37 mouse cellular contexts compared by ENCODE assay signal in the genomic region with DNA sequence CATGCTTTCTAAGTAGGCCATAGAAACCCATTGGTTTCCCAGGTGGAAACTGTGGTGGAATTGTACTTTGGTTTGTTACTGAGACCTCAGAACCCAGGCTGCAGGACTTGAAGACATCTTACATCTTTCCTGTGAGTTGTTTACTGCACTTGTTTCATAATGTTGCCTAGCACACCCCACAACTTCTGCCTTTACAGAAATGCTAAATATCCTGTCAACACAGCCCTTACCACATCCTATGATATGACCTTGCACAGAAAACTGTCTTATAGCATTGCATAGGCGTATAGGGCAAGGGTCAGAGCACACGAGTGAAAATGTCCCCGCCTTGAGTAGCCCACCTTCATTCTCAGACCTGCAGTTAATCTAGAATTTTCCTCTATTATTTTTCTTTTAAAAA. TPM values are rescaled to one million over a fixed set of nuclear protein-coding genes. Genes with fewer than 3 reads are reported as not detected.
DNase-seq lines count a peak whose midpoint lies in the region; TF ChIP-seq lines count a peak whose summit lies in the region.
"Had no signal": no experiment of that assay in that cellular context is flagged by ENCODE, and none has a peak within 500 bp of the region (broad histone marks: within the 10 kb centered on the region; RNA-seq: fewer than 3 reads in every experiment).

No protein-coding gene starts in this region.

- H3K4me1 ChIP-seq in heart, embryonic 10.5 days: no peaks in the 10 kb centered on the region
- H3K4me1 ChIP-seq in bone marrow macrophage, adult 2 months (ENCODE audit: control insufficient read depth, insufficient read depth, low read length): peaks cover 65% of the 10 kb centered on the region
- no peaks in the 10 kb centered on the region for H3K4me1 ChIP-seq in small intestine, adult 2 months (ENCODE audit: control insufficient read depth, insufficient read depth, insufficient read length, low read length)
- H3K4me1 ChIP-seq: embryonic facial prominence, embryonic 10.5 days; embryonic facial prominence, embryonic 15.5 days; forebrain, embryonic 13.5 days; liver, embryonic 13.5 days; midbrain, embryonic 10.5 days; midbrain, embryonic 15.5 days had no signal

- H3K79me2 ChIP-seq in macrophage (ENCODE audit: inconsistent target): no peaks in the 10 kb centered on the region

- no peak overlapping the region for H3K27ac ChIP-seq in heart, embryonic 10.5 days
- peak overlapping the region; percentile 6; the same call in 1 of the 2 replicates for H3K27ac ChIP-seq in bone marrow macrophage, adult 2 months (ENCODE audit: insufficient read depth, low read depth, low read length)
- H3K27ac ChIP-seq in macrophage: peak overlapping the region; percentile 72
- H3K27ac ChIP-seq in small intestine, adult 2 months (ENCODE audit: insufficient read depth, low read depth, low read length): peak overlapping the region; percentile 36
- H3K27ac ChIP-seq: embryonic facial prominence, embryonic 10.5 days; embryonic facial prominence, embryonic 15.5 days; forebrain, embryonic 13.5 days; hindbrain, embryonic 14.5 days; kidney, postnatal 0 days; liver, embryonic 13.5 days; midbrain, embryonic 10.5 days; midbrain, embryonic 15.5 days had no signal

- no peaks in the 10 kb centered on the region for H3K27me3 ChIP-seq in heart, embryonic 10.5 days (ENCODE audit: insufficient read depth, poor library complexity, severe bottlenecking)
- H3K27me3 ChIP-seq in small intestine, adult 2 months (ENCODE audit: control insufficient read depth, insufficient read depth, low read length): no peaks in the 10 kb centered on the region
- H3K27me3 ChIP-seq: embryonic facial prominence, embryonic 15.5 days; forebrain, embryonic 13.5 days; liver, embryonic 13.5 days; midbrain, embryonic 15.5 days had no signal

- no peaks in the 10 kb centered on the region for H3K36me3 ChIP-seq in heart, embryonic 10.5 days
- H3K36me3 ChIP-seq in macrophage (ENCODE audit: inconsistent target): no peaks in the 10 kb centered on the region
- no peaks in the 10 kb centered on the region for H3K36me3 ChIP-seq in small intestine, adult 2 months (ENCODE audit: control insufficient read depth, insufficient read depth, low read length)
- H3K36me3 ChIP-seq: embryonic facial prominence, embryonic 10.5 days; embryonic facial prominence, embryonic 15.5 days; G1E; liver, embryonic 13.5 days; midbrain, embryonic 10.5 days; midbrain, embryonic 15.5 days had no signal

- H3K4me3 ChIP-seq in heart, embryonic 10.5 days: no peak overlapping the region
- no peak overlapping the region for H3K4me3 ChIP-seq in bone marrow macrophage, adult 2 months (ENCODE audit: insufficient read depth, low read length)
- no peak overlapping the region for H3K4me3 ChIP-seq in macrophage (ENCODE audit: inconsistent target)
- H3K4me3 ChIP-seq in small intestine, adult 2 months (ENCODE audit: low read depth, low read length): no peak overlapping the region
- H3K4me3 ChIP-seq: embryonic facial prominence, embryonic 10.5 days; embryonic facial prominence, embryonic 15.5 days; forebrain, embryonic 13.5 days; liver, embryonic 13.5 days; midbrain, embryonic 10.5 days; midbrain, embryonic 15.5 days had no signal

- peak; percentile 10 for DNase-seq in heart, embryonic 10.5 days (ENCODE audit: low spot score)
- DNase-seq in heart, postnatal 4 days: no peak
- no peak for DNase-seq in adrenal gland, adult 2 months
- no peak for DNase-seq in T-cell, adult 2 months (ENCODE audit: low spot score)
- DNase-seq: adrenal gland, postnatal 25 days; cerebellum, adult 2 months; cerebellum, postnatal 14 days; gastrocnemius, postnatal 14 days; heart, postnatal 36 days; kidney, adult 8-10 months; kidney, postnatal 4 days; left cerebral cortex, postnatal 4 days; liver, embryonic 13.5 days; lung, adult 2 months; thymus, postnatal 14 days had no signal

- no peak for TF ChIP-seq CTCF in bone marrow macrophage, adult 2 months (IDR thresholded peaks at IDR 0.05; ENCODE audit: low read depth, low read length)
- TF ChIP-seq CTCF in small intestine, adult 2 months (IDR thresholded peaks at IDR 0.05; ENCODE audit: extremely low read depth, insufficient read length, insufficient replicate concordance, low read depth, low read length): no peak

- 83% methylated on average over 3 of the region's 3 CpGs for WGBS in heart, embryonic 10.5 days
- 59% methylated on average over 3 of the region's 3 CpGs for WGBS in macrophage (ENCODE audit: missing documents)
- 76% methylated on average over 3 of the region's 3 CpGs for WGBS in small intestine, adult 2 months

- TF ChIP-seq POLR2A in bone marrow macrophage, adult 2 months (IDR thresholded peaks at IDR 0.05; ENCODE audit: borderline replicate concordance, low read depth, low read length): no peak
- no peak for TF ChIP-seq POLR2A in small intestine, adult 2 months (IDR thresholded peaks at IDR 0.05; ENCODE audit: low read depth, low read length)

- H3K9me3 ChIP-seq in heart, embryonic 10.5 days: no peaks in the 10 kb centered on the region
- H3K9me3 ChIP-seq: embryonic facial prominence, embryonic 10.5 days; embryonic facial prominence, embryonic 15.5 days; forebrain, embryonic 13.5 days; G1E; liver, embryonic 13.5 days; midbrain, embryonic 10.5 days; midbrain, embryonic 15.5 days had no signal

RNA-seq across cellular contexts. Expression of a gene that starts 12.6 kb away (rescaled TPM):
- polyA plus RNA-seq in heart, embryonic 10.5 days (2016; fragmentation: Nextera tagmentation; extraction: Ambion mirVana): 0.64 and 2.5 TPM in 2 replicates
- total RNA-seq in heart, postnatal 4 days (2021): 1 to 10 TPM; 1.7 to 2.1 TPM
- 168 and 174 TPM in 2 replicates for polyA plus RNA-seq in bone marrow macrophage, adult 2 months (2012; ENCODE audit: insufficient read depth, insufficient read length, missing spikeins)
- 100 to 1,000 TPM in 5 of 26 experiments, 10 to 100 TPM in 21; 13.7 to 172 (median 40.9) TPM for total RNA-seq in macrophage (2018; cell fraction: chromatin; rRNA removed)
- total RNA-seq in macrophage (2018; cell fraction: cytosol; rRNA removed): 100 to 1,000 TPM; 122 to 667 (median 326) TPM
- 100 to 1,000 TPM in 13 of 26 experiments, 10 to 100 TPM in 13; 47.6 to 271 (median 103) TPM for total RNA-seq in macrophage (2018; cell fraction: nucleus; rRNA removed)
- polyA plus RNA-seq in macrophage (2018): 508 to 1,107 TPM (median 907 TPM) in 3 replicates
- polyA plus RNA-seq in small intestine, adult 2 months (2012; rRNA removed): 11.0 and 32.1 TPM in 2 replicates
- 10 to 100 TPM; 13.1 to 33.7 TPM for total RNA-seq in adrenal gland, adult 2 months (2021)
- polyA plus RNA-seq in adrenal gland, adult 2 months (2012; rRNA removed): 3.4 and 3.7 TPM in 2 replicates

RNA-seq across cellular contexts. Expression of a gene that starts 27.1 kb away (rescaled TPM):
- polyA plus RNA-seq in heart, embryonic 10.5 days (2016; fragmentation: Nextera tagmentation; extraction: Ambion mirVana): 0.41 and 0.97 TPM in 2 replicates
- 1 to 10 TPM; 1.1 to 1.5 TPM for total RNA-seq in heart, postnatal 4 days (2021)
- polyA plus RNA-seq in bone marrow macrophage, adult 2 months (2012; ENCODE audit: insufficient read depth, insufficient read length, missing spikeins): 650 and 692 TPM in 2 replicates
- 100 to 1,000 TPM in 16 of 26 experiments, 10 to 100 TPM in 10; 27.1 to 700 (median 152) TPM for total RNA-seq in macrophage (2018; cell fraction: chromatin; rRNA removed)
- total RNA-seq in macrophage (2018; cell fraction: cytosol; rRNA removed): 1,000 to 10,000 TPM in 7 of 26 experiments, 100 to 1,000 TPM in 19; 287 to 1,885 (median 507) TPM
- total RNA-seq in macrophage (2018; cell fraction: nucleus; rRNA removed): 1,000 to 10,000 TPM in 2 of 26 experiments, 100 to 1,000 TPM in 23, 10 to 100 TPM in 1; 94.4 to 1,218 (median 394) TPM
- 289 to 625 TPM (median 620 TPM) in 3 replicates for polyA plus RNA-seq in macrophage (2018)
- polyA plus RNA-seq in small intestine, adult 2 months (2012; rRNA removed): 1.2 and 3.7 TPM in 2 replicates
- total RNA-seq in adrenal gland, adult 2 months (2021): 10 to 100 TPM in 1 of 2 experiments, 1 to 10 TPM in 1; 5.2 to 12.1 TPM
- 0.42 and 0.53 TPM in 2 replicates for polyA plus RNA-seq in adrenal gland, adult 2 months (2012; rRNA removed)

RNA-seq across cellular contexts. Expression of a gene that starts 39.9 kb away (rescaled TPM):
- polyA plus RNA-seq in heart, embryonic 10.5 days (2016; fragmentation: Nextera tagmentation; extraction: Ambion mirVana): not detected in 2 replicates
- not detected for total RNA-seq in heart, postnatal 4 days (2021)
- not detected in 2 replicates for polyA plus RNA-seq in bone marrow macrophage, adult 2 months (2012; ENCODE audit: insufficient read depth, insufficient read length, missing spikeins)
- 1 to 10 TPM in 8 of 26 experiments, not detected in 18; 1.8 to 4.2 (median 2.2) TPM for total RNA-seq in macrophage (2018; cell fraction: chromatin; rRNA removed)
- under 1 TPM in 3 of 26 experiments, not detected in 23; 0.29 to 0.41 (median 0.33) TPM for total RNA-seq in macrophage (2018; cell fraction: cytosol; rRNA removed)
- 1 to 10 TPM in 13 of 26 experiments, not detected in 13; 1.2 to 5.7 (median 2.4) TPM for total RNA-seq in macrophage (2018; cell fraction: nucleus; rRNA removed)
- not detected in 3 replicates for polyA plus RNA-seq in macrophage (2018)
- polyA plus RNA-seq in small intestine, adult 2 months (2012; rRNA removed): not detected in 2 replicates
- not detected for total RNA-seq in adrenal gland, adult 2 months (2021)
- not detected in 2 replicates for polyA plus RNA-seq in adrenal gland, adult 2 months (2012; rRNA removed)
- total RNA-seq: adrenal gland, postnatal 25 days; G1E; gastrocnemius, postnatal 14 days; heart, postnatal 36 days; layer of hippocampus, adult 8-10 months; layer of hippocampus, postnatal 25 days; left cerebral cortex, adult 8-10 months; left cerebral cortex, postnatal 4 days had no signal
- polyA plus RNA-seq: cerebellum, adult 2 months; embryonic facial prominence, embryonic 10.5 days; embryonic facial prominence, embryonic 15.5 days; forebrain, embryonic 13.5 days; G1E; heart, embryonic 11.5 days; heart, embryonic 16.5 days; hindbrain, embryonic 14.5 days; intestine, embryonic 14.5 days; kidney, postnatal 0 days; limb, embryonic 14.5 days; liver, embryonic 13.5 days; lung, adult 2 months; midbrain, embryonic 10.5 days; midbrain, embryonic 15.5 days; neural tube, embryonic 11.5 days; stomach, embryonic 14.5 days; testis, adult 2 months; urinary bladder, adult 2 months had no signal

RNA-seq across cellular contexts. Expression of a gene that starts 43.6 kb away (rescaled TPM):
- polyA plus RNA-seq in heart, embryonic 10.5 days (2016; fragmentation: Nextera tagmentation; extraction: Ambion mirVana): 0.53 TPM in 1 of 2 replicates, not detected in the other
- under 1 TPM in 1 of 2 experiments, not detected in 1; 0.38 TPM for total RNA-seq in heart, postnatal 4 days (2021)
- polyA plus RNA-seq in bone marrow macrophage, adult 2 months (2012; ENCODE audit: insufficient read depth, insufficient read length, missing spikeins): 129 and 135 TPM in 2 replicates
- total RNA-seq in macrophage (2018; cell fraction: chromatin; rRNA removed): 100 to 1,000 TPM in 21 of 26 experiments, 10 to 100 TPM in 5; 68.7 to 743 (median 252) TPM
- 1,000 to 10,000 TPM in 14 of 26 experiments, 100 to 1,000 TPM in 12; 325 to 6,363 (median 1,124) TPM for total RNA-seq in macrophage (2018; cell fraction: cytosol; rRNA removed)
- total RNA-seq in macrophage (2018; cell fraction: nucleus; rRNA removed): 1,000 to 10,000 TPM in 15 of 26 experiments, 100 to 1,000 TPM in 11; 331 to 4,588 (median 1,236) TPM
- polyA plus RNA-seq in macrophage (2018): 203 to 397 TPM (median 307 TPM) in 3 replicates
- 3.6 and 5.0 TPM in 2 replicates for polyA plus RNA-seq in small intestine, adult 2 months (2012; rRNA removed)
- total RNA-seq in adrenal gland, adult 2 months (2021): under 1 TPM in 1 of 2 experiments, not detected in 1; 0.66 TPM
- polyA plus RNA-seq in adrenal gland, adult 2 months (2012; rRNA removed): 2.3 TPM in 2 replicates
- total RNA-seq: gastrocnemius, postnatal 14 days; heart, postnatal 36 days; layer of hippocampus, postnatal 25 days had no signal
- polyA plus RNA-seq: G1E; stomach, embryonic 14.5 days; testis, adult 2 months had no signal

RNA-seq across cellular contexts. Expression of a gene that starts 56.8 kb away (rescaled TPM):
- not detected in 2 replicates for polyA plus RNA-seq in heart, embryonic 10.5 days (2016; fragmentation: Nextera tagmentation; extraction: Ambion mirVana)
- total RNA-seq in heart, postnatal 4 days (2021): not detected
- polyA plus RNA-seq in bone marrow macrophage, adult 2 months (2012; ENCODE audit: insufficient read depth, insufficient read length, missing spikeins): 78.8 and 104 TPM in 2 replicates
- 1,000 to 10,000 TPM in 4 of 26 experiments, 100 to 1,000 TPM in 21, 10 to 100 TPM in 1; 90.2 to 1,268 (median 418) TPM for total RNA-seq in macrophage (2018; cell fraction: chromatin; rRNA removed)
- total RNA-seq in macrophage (2018; cell fraction: cytosol; rRNA removed): 1,000 to 10,000 TPM in 13 of 26 experiments, 100 to 1,000 TPM in 13; 245 to 6,609 (median 1,184) TPM
- total RNA-seq in macrophage (2018; cell fraction: nucleus; rRNA removed): 1,000 to 10,000 TPM in 16 of 26 experiments, 100 to 1,000 TPM in 10; 156 to 4,947 (median 1,739) TPM
- polyA plus RNA-seq in macrophage (2018): 101 to 412 TPM (median 201 TPM) in 3 replicates
- 2.6 and 10.0 TPM in 2 replicates for polyA plus RNA-seq in small intestine, adult 2 months (2012; rRNA removed)
- under 1 TPM in 1 of 2 experiments, not detected in 1; 0.97 TPM for total RNA-seq in adrenal gland, adult 2 months (2021)
- 2.0 and 3.0 TPM in 2 replicates for polyA plus RNA-seq in adrenal gland, adult 2 months (2012; rRNA removed)
- total RNA-seq: adrenal gland, postnatal 25 days; gastrocnemius, postnatal 14 days; heart, postnatal 36 days; layer of hippocampus, postnatal 25 days; left cerebral cortex, postnatal 4 days had no signal
- polyA plus RNA-seq: G1E; midbrain, embryonic 10.5 days; midbrain, embryonic 15.5 days; testis, adult 2 months had no signal

Comparison
In these comparisons a context has a peak if more than half of its experiments do, and no peak if none do; other contexts are left out.
1. RNA of a gene that starts 27.1 kb away (polyA plus RNA-seq): 650 to 692 TPM in bone marrow macrophage, adult 2 months and 289 to 625 TPM in macrophage; 1.2 to 3.7 TPM in small intestine, adult 2 months, 0.41 to 0.97 TPM in heart, embryonic 10.5 days and 0.42 to 0.53 TPM in adrenal gland, adult 2 months; every median in the first group is over 10 times any median in the second.